Mouse (Mus musculus) testis, adult 2 months (tissue): ENCODE measurements around the gene Bach2. TPM values are rescaled to one million over a fixed set of nuclear protein-coding genes. Genes with fewer than 3 reads are reported as not detected.

ENCODE experiments used
- H3K27ac ChIP-seq: fragments of 200-500 bp; 2 replicates; pipeline ENCODE4 v1.5.1; 2012; ENCODE audit warnings: low read depth, low read length; ENCODE audit not compliant: control insufficient read depth, insufficient read depth
- H3K27me3 ChIP-seq: fragments of 200-500 bp; 2 replicates; pipeline ENCODE4 v1.6.1; 2012; ENCODE audit warnings: mild to moderate bottlenecking, low read length, moderate library complexity; ENCODE audit not compliant: control insufficient read depth, insufficient read depth
- H3K36me3 ChIP-seq: fragments of 200-500 bp; 2 replicates; pipeline ENCODE4 v1.6.1; 2012; ENCODE audit warnings: mild to moderate bottlenecking, low read length; ENCODE audit not compliant: control insufficient read depth, insufficient read depth
- H3K4me1 ChIP-seq: fragments of 200-500 bp; 2 replicates; pipeline ENCODE4 v1.6.1; 2012; ENCODE audit warnings: low read length; ENCODE audit not compliant: control insufficient read depth, insufficient read depth
- H3K4me3 ChIP-seq: fragments of 200-500 bp; 2 replicates; pipeline ENCODE4 v1.5.1; 2012; ENCODE audit warnings: low read depth, mild to moderate bottlenecking, low read length, moderate library complexity, mixed read lengths; ENCODE audit not compliant: control insufficient read depth
- CTCF ChIP-seq: fragments of 200-500 bp; IDR thresholded peaks from 2 replicates; pipeline ENCODE4 v1.5.1; 2012; ENCODE audit warnings: low read depth, mild to moderate bottlenecking, inconsistent platforms, low read length, moderate library complexity; ENCODE audit not compliant: control insufficient read depth, insufficient read depth, insufficient replicate concordance
- POLR2A ChIP-seq: fragments of 200-500 bp; IDR thresholded peaks from 2 replicates; pipeline ENCODE4 v1.6.1; 2012; ENCODE audit warnings: low read depth, mild to moderate bottlenecking, inconsistent platforms, low read length, moderate library complexity; ENCODE audit not compliant: control insufficient read depth
- polyA plus RNA-seq: library from polyadenylated mRNA; depleted of rRNA; stranded (reverse); fragments of >200 nt; gene quantifications from 2 replicates; pipeline ENCODE4 v1.2.3, GENCODE M21; 2012

The Bach2 gene
- polyA plus RNA-seq, 1 experiment: 2.3 TPM

DNA sequence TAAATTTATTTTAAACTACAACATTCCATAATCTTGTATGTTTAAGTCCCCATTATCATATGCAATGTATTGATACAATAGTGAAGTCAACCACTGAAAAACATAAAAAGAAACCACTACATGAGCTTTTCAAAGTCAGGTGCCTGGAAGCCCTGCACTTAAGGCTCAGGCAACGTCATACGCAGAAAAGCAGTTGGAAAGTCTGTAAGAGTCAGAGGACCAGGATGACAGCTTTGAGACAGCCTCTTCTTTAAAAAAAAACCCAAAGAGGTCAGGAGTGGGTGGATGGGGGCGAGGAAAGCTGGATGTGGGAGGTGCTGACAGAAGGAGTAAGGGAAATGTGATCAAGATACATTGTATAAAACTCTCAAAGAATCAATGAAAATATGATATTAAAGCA is 21.6 kb upstream of the Bach2 start:
- no peaks in the 10 kb centered on the region for H3K36me3 ChIP-seq
- H3K27ac ChIP-seq: no peak overlapping the region
- H3K4me1 ChIP-seq: no peaks in the 10 kb centered on the region
- H3K27me3 ChIP-seq: no peaks in the 10 kb centered on the region
- H3K4me3 ChIP-seq: no peak overlapping the region
- TF ChIP-seq CTCF (no peak), POLR2A (no peak)

DNA sequence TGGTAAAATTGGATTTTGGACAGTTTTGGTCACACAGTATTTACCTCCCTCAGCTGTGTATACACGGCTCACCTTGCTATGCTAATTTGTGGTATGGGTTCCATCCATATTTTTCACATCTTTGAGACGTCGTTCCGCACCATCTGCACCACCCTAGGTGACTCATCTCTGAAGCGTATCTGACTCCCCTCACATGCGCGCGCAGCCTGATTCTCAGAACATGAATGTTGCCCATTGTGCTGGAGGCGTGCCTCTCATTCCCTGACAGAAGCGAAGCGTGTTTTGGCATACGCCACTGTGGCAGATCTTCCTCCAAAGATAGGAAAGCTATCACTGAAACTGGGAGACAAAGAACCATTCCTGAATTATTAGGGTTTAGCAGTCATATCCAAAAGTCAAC is 21.0 kb upstream of the Bach2 start:
- no peaks in the 10 kb centered on the region for H3K27me3 ChIP-seq
- H3K36me3 ChIP-seq: no peaks in the 10 kb centered on the region
- no peaks in the 10 kb centered on the region for H3K4me1 ChIP-seq
- no peak overlapping the region for H3K4me3 ChIP-seq
- H3K27ac ChIP-seq: no peak overlapping the region
- TF ChIP-seq POLR2A: no peak
- TF ChIP-seq CTCF: no peak

DNA sequence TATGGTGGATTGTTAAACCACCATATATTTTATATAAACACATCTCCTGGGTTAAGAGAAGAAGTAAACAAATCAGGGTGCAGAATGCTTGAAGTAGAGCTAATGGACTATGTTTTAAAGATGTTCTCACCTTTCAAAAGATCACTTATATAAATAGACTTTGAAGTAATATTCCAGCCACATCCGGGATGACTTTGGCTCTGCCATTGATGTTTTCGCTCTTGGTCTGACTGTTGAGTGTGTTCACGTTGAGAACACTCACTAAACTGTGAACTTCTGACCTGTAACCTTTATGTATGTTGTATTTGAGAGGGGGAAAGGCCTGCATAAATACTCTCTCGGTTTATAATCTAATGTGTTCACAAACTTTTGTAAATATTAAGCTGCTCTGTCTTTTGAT is 20.2 kb upstream of the Bach2 start:
- Histone ChIP-seq H3K4me1 (no peaks in the 10 kb centered on the region), H3K27ac (no peak overlapping the region), H3K36me3 (no peaks in the 10 kb centered on the region), H3K27me3 (no peaks in the 10 kb centered on the region), H3K4me3 (no peak overlapping the region)
- TF ChIP-seq POLR2A: no peak
- TF ChIP-seq CTCF: no peak

DNA sequence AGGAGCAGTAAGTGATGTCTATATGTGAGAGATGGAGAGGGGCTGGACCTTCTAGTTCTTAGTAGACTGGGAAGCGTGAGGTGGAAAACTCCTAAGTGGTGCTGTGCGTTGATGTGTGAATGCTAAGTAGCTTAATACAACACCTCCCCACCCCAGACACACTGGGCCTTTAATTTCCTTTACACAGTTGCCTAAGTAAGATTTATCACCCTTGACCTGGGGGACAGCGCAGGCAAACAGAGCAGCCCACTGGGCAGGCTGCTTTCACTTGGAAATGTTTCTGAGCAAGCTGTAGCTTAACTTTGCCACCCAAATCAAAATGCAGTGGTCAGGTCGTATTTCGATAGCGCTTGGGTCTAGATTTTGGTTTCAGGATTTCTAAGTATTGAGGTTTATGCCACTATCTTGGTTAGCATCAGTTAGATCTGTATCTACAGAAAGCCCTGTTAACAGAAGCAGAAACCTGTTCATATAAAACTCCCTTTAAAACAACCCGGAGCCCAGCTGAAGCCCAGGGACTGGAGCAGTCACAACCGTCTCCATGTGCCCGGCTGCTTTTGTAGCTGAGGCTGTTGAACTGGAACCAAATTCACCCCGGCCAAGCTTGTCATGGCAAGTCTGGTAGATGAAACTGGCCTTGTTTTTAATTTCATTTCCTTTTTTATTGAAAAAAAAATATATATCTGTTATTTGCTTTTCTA is 19.0 kb upstream of the Bach2 start:
- no peak overlapping the region for H3K27ac ChIP-seq
- no peaks in the 10 kb centered on the region for H3K27me3 ChIP-seq
- TF ChIP-seq POLR2A (no peak), CTCF (no peak)

DNA sequence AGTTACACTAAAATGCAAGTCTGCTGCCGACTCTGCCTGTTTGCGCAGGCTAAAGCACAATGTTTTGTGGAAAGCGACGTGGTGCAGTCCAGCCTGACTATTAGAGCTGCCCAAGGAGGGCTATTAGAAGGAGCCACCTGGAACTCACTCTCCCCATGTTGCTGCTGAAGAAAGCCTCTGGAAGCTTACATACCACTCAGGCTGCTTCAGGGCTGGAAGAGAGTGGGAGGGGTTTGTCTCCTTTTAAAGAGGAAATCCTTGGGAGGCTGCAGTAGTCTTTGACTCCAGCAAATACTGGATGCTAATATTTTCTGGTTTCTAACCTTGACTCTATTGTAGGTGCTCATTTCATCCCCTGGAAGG is 18.5 kb upstream of the Bach2 start:
- Histone ChIP-seq H3K27me3 (no peaks in the 10 kb centered on the region), H3K4me1 (no peaks in the 10 kb centered on the region), H3K36me3 (no peaks in the 10 kb centered on the region), H3K4me3 (no peak overlapping the region), H3K27ac (no peak overlapping the region)
- no peak for TF ChIP-seq CTCF
- TF ChIP-seq POLR2A: no peak

More for the DNA sequence above, 19.0 kb upstream of the Bach2 start:
- H3K4me3 ChIP-seq: no peak overlapping the region
- no peaks in the 10 kb centered on the region for H3K4me1 ChIP-seq
- H3K36me3 ChIP-seq: no peaks in the 10 kb centered on the region

DNA sequence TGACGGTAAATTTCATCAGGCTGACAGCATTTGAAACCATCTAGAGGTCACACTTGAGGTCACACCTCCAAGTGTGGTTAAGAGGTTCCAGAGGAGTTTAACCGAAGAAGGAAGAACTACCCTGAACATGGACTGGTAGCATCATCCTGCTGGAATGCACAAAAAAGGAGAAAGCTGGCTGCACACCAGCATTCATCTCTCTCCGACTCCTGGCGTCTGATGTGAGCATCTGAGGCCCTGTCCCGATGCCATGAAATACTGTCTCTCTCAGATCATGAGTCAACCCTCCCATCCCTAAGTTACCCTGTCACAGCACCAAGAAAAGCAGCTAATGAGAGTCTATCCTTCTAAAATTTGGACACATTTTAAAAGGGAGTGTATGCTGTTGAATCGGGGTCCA is 17.6 kb upstream of the Bach2 start:
- no peak overlapping the region for H3K27ac ChIP-seq
- no peaks in the 10 kb centered on the region for H3K4me1 ChIP-seq
- no peaks in the 10 kb centered on the region for H3K36me3 ChIP-seq
- H3K4me3 ChIP-seq: no peak overlapping the region
- TF ChIP-seq CTCF: no peak
- no peak for TF ChIP-seq POLR2A
- no peaks in the 10 kb centered on the region for H3K27me3 ChIP-seq

DNA sequence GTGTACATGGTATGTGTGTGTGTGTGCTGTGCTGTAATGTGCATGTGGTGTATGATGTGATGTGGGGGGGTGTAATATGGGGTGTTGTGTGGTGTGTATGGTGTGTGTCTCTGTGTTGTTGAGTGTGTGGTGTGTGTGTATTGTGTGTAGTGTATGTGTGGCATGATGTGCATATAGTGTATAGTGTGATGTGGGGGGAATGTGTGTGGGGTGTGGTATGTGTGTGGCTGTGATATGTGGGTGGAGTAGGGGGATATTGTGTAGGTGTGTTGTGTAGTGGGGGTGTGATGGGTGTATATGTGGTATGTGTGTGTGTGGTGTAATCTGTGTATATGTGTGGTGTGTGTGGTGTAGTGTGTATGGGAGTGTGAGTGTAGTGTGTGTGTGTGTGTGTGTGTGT is 15.0 kb upstream of the Bach2 start:
- H3K27me3 ChIP-seq: no peaks in the 10 kb centered on the region
- no peaks in the 10 kb centered on the region; the same call in 1 of the 2 replicates for H3K4me1 ChIP-seq
- TF ChIP-seq POLR2A (no peak), CTCF (no peak)
- H3K36me3 ChIP-seq: no peaks in the 10 kb centered on the region
- no peak overlapping the region for H3K4me3 ChIP-seq
- H3K27ac ChIP-seq: no peak overlapping the region

DNA sequence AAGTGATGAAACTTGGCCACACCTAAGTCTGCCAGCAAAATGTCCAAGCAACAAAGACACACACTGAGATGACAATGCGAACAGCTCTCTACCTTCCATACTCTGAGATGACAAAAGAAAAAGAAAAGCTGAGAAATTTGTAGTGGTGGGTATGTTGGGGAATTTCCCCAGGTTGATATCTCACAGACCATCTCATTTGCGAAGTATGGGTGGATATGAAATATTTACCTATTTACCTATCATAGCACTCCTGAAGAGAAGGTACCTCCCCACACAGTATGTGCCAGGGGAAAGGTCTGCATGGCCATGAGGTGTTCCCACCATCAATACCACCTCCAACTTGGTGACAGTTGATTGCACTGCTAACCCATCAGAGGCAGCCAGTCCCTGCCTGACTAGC is 13.4 kb upstream of the Bach2 start:
- Histone ChIP-seq H3K4me3 (no peak overlapping the region), H3K4me1 (no peaks in the 10 kb centered on the region; the same call in 1 of the 2 replicates), H3K27me3 (no peaks in the 10 kb centered on the region), H3K27ac (no peak overlapping the region), H3K36me3 (no peaks in the 10 kb centered on the region)
- TF ChIP-seq CTCF (no peak), POLR2A (no peak)
